Mouse (Mus musculus): ENCODE results near the gene Cox7b2.

GRCm38 (mm10) chr5:71548079-71548478 is at the start of gene Cox7b2:
- TF ChIP-seq CTCF (IDR thresholded peaks at IDR 0.05; ENCODE audit: control insufficient read depth, insufficient read depth, low read length): no peak
- no peak for TF ChIP-seq POLR2A (IDR thresholded peaks at IDR 0.05; ENCODE audit: borderline replicate concordance, control insufficient read depth, low read depth, low read length)

Measured in bone marrow, adult 2 months (tissue).